Mouse (Mus musculus): ENCODE data around the gene Bicra. TPM values are rescaled to one million over a fixed set of nuclear protein-coding genes. Genes with fewer than 3 reads are reported as not detected.

Bicra gene
- polyA plus RNA-seq, 1 experiment from 2014 or later = 9.3 TPM

- 79% methylated on average over 1 of the region's 1 CpGs for WGBS
- peaks cover 2% of the 10 kb centered on the region; the same call in 1 of the 2 replicates for H3K36me3 ChIP-seq (ENCODE audit: control insufficient read depth, insufficient read depth, low read length)
Observed at GRCm38 (mm10) chr7:16033059-16033458, 14.7 kb downstream of the Bicra start.

GRCm38 (mm10) chr7:16031072-16031471 lies 16.6 kb downstream of the Bicra start:
- Histone ChIP-seq H3K27ac (replicated peaks; ENCODE audit: low read depth, low read length) (no peak overlapping the region), H3K9ac (ENCODE audit: low read length) (no peak overlapping the region), H3K4me3 (ENCODE audit: low read depth, low read length) (no peak overlapping the region), H3K4me2 (ENCODE audit: low read depth, severe bottlenecking) (no peak overlapping the region), H3K9me3 (ENCODE audit: control insufficient read depth, low read length) (no peaks in the 10 kb centered on the region; the same call in 1 of the 2 replicates), H3K36me3 (ENCODE audit: control insufficient read depth, insufficient read depth, low read length) (peaks cover 2% of the 10 kb centered on the region; the same call in 1 of the 2 replicates), H3K27me3 (ENCODE audit: control insufficient read depth, insufficient read depth, low read length) (no peaks in the 10 kb centered on the region), H3K4me1 (ENCODE audit: control insufficient read depth, insufficient read depth, low read length) (no peaks in the 10 kb centered on the region)
- DNase-seq (ENCODE audit: low spot score) (no peak), ATAC-seq (ENCODE audit: insufficient number of reproducible peaks, low FRiP score, low TSS enrichment, low read depth) (no peak)
- WGBS = 93% methylated on average over 4 of the region's 4 CpGs

More at GRCm38 (mm10) chr7:16033059-16033458, 14.7 kb downstream of the Bicra start:
- Histone ChIP-seq H3K4me2 (ENCODE audit: low read depth, severe bottlenecking) (no peak overlapping the region), H3K27ac (replicated peaks; ENCODE audit: low read depth, low read length) (no peak overlapping the region), H3K4me3 (ENCODE audit: low read depth, low read length) (no peak overlapping the region), H3K4me1 (ENCODE audit: control insufficient read depth, insufficient read depth, low read length) (no peaks in the 10 kb centered on the region), H3K9me3 (ENCODE audit: control insufficient read depth, low read length) (no peaks in the 10 kb centered on the region; the same call in 1 of the 2 replicates), H3K27me3 (ENCODE audit: control insufficient read depth, insufficient read depth, low read length) (no peaks in the 10 kb centered on the region), H3K9ac (ENCODE audit: low read length) (no peak overlapping the region)
- ATAC-seq (ENCODE audit: insufficient number of reproducible peaks, low FRiP score, low TSS enrichment, low read depth) (no peak), DNase-seq (ENCODE audit: low spot score) (no peak)

- DNase-seq (ENCODE audit: low spot score) = no peak
- no peak for ATAC-seq (ENCODE audit: insufficient number of reproducible peaks, low FRiP score, low TSS enrichment, low read depth)
- H3K27me3 ChIP-seq (ENCODE audit: control insufficient read depth, insufficient read depth, low read length) = no peaks in the 10 kb centered on the region
- H3K9me3 ChIP-seq (ENCODE audit: control insufficient read depth, low read length) = no peaks in the 10 kb centered on the region; the same call in 1 of the 2 replicates
- H3K4me3 ChIP-seq (ENCODE audit: low read depth, low read length) = no peak overlapping the region
- H3K27ac ChIP-seq (replicated peaks; ENCODE audit: low read depth, low read length) = no peak overlapping the region
- H3K4me1 ChIP-seq (ENCODE audit: control insufficient read depth, insufficient read depth, low read length) = no peaks in the 10 kb centered on the region
- no peak overlapping the region for H3K4me2 ChIP-seq (ENCODE audit: low read depth, severe bottlenecking)
- H3K36me3 ChIP-seq (ENCODE audit: control insufficient read depth, insufficient read depth, low read length) = peaks cover 2% of the 10 kb centered on the region; the same call in 1 of the 2 replicates
- 91% methylated on average over 6 of the region's 6 CpGs for WGBS
- H3K9ac ChIP-seq (ENCODE audit: low read length) = no peak overlapping the region
Observed at GRCm38 (mm10) chr7:16028102-16028927, 19.4 kb downstream of the Bicra start.

- WGBS = 91% methylated on average over 8 of the region's 8 CpGs
- peaks cover 2% of the 10 kb centered on the region; the same call in 1 of the 2 replicates for H3K36me3 ChIP-seq (ENCODE audit: control insufficient read depth, insufficient read depth, low read length)
- no peak overlapping the region for H3K4me3 ChIP-seq (ENCODE audit: low read depth, low read length)
- DNase-seq (ENCODE audit: low spot score) = no peak
- no peaks in the 10 kb centered on the region for H3K9me3 ChIP-seq (ENCODE audit: control insufficient read depth, low read length)
- H3K27ac ChIP-seq (replicated peaks; ENCODE audit: low read depth, low read length) = no peak overlapping the region
- H3K4me2 ChIP-seq (ENCODE audit: low read depth, severe bottlenecking) = no peak overlapping the region
- no peaks in the 10 kb centered on the region for H3K27me3 ChIP-seq (ENCODE audit: control insufficient read depth, insufficient read depth, low read length)
- no peaks in the 10 kb centered on the region for H3K4me1 ChIP-seq (ENCODE audit: control insufficient read depth, insufficient read depth, low read length)
- no peak overlapping the region for H3K9ac ChIP-seq (ENCODE audit: low read length)
- no peak for ATAC-seq (ENCODE audit: insufficient number of reproducible peaks, low FRiP score, low TSS enrichment, low read depth)
Observed at GRCm38 (mm10) chr7:16024603-16025222, 23.0 kb downstream of the Bicra start.

- WGBS = 86% methylated on average over 5 of the region's 5 CpGs
- ATAC-seq (ENCODE audit: insufficient number of reproducible peaks, low FRiP score, low TSS enrichment, low read depth) = no peak
- Histone ChIP-seq H3K9ac (ENCODE audit: low read length) (no peak overlapping the region), H3K4me2 (ENCODE audit: low read depth, severe bottlenecking) (no peak overlapping the region), H3K4me3 (ENCODE audit: low read depth, low read length) (no peak overlapping the region), H3K9me3 (ENCODE audit: control insufficient read depth, low read length) (no peaks in the 10 kb centered on the region), H3K27ac (replicated peaks; ENCODE audit: low read depth, low read length) (no peak overlapping the region), H3K27me3 (ENCODE audit: control insufficient read depth, insufficient read depth, low read length) (no peaks in the 10 kb centered on the region), H3K36me3 (ENCODE audit: control insufficient read depth, insufficient read depth, low read length) (peaks cover under 1% of the 10 kb centered on the region; the same call in 1 of the 2 replicates), H3K4me1 (ENCODE audit: control insufficient read depth, insufficient read depth, low read length) (no peaks in the 10 kb centered on the region; the same call in 1 of the 2 replicates)
- DNase-seq (ENCODE audit: low spot score) = no peak
Observed at GRCm38 (mm10) chr7:16019256-16020094, 28.2 kb downstream of the Bicra start.

GRCm38 (mm10) chr7:16018016-16018810 lies 29.5 kb downstream of the Bicra start:
- Histone ChIP-seq H3K4me2 (ENCODE audit: low read depth, severe bottlenecking) (no peak overlapping the region), H3K27ac (replicated peaks; ENCODE audit: low read depth, low read length) (no peak overlapping the region), H3K9ac (ENCODE audit: low read length) (no peak overlapping the region), H3K27me3 (ENCODE audit: control insufficient read depth, insufficient read depth, low read length) (no peaks in the 10 kb centered on the region), H3K9me3 (ENCODE audit: control insufficient read depth, low read length) (no peaks in the 10 kb centered on the region), H3K4me1 (ENCODE audit: control insufficient read depth, insufficient read depth, low read length) (peaks cover 5% of the 10 kb centered on the region; the same call in 1 of the 2 replicates), H3K36me3 (ENCODE audit: control insufficient read depth, insufficient read depth, low read length) (peaks cover 2% of the 10 kb centered on the region; the same call in 1 of the 2 replicates), H3K4me3 (ENCODE audit: low read depth, low read length) (no peak overlapping the region)
- no peak for ATAC-seq (ENCODE audit: insufficient number of reproducible peaks, low FRiP score, low TSS enrichment, low read depth)
- WGBS = 90% methylated on average over 9 of the region's 9 CpGs
- DNase-seq (ENCODE audit: low spot score) = no peak

- no peak overlapping the region for H3K4me3 ChIP-seq (ENCODE audit: low read depth, low read length)
- H3K9me3 ChIP-seq (ENCODE audit: control insufficient read depth, low read length) = no peaks in the 10 kb centered on the region
- no peak overlapping the region for H3K9ac ChIP-seq (ENCODE audit: low read length)
- ATAC-seq (ENCODE audit: insufficient number of reproducible peaks, low FRiP score, low TSS enrichment, low read depth) (no peak), DNase-seq (ENCODE audit: low spot score) (no peak)
- H3K27me3 ChIP-seq (ENCODE audit: control insufficient read depth, insufficient read depth, low read length) = no peaks in the 10 kb centered on the region
- no peak overlapping the region for H3K4me2 ChIP-seq (ENCODE audit: low read depth, severe bottlenecking)
- peaks cover 2% of the 10 kb centered on the region; the same call in 1 of the 2 replicates for H3K36me3 ChIP-seq (ENCODE audit: control insufficient read depth, insufficient read depth, low read length)
- H3K27ac ChIP-seq (replicated peaks; ENCODE audit: low read depth, low read length) = no peak overlapping the region
- H3K4me1 ChIP-seq (ENCODE audit: control insufficient read depth, insufficient read depth, low read length) = peaks cover 5% of the 10 kb centered on the region; the same call in 1 of the 2 replicates
- WGBS = 86% methylated on average over 5 of the region's 5 CpGs
Observed at GRCm38 (mm10) chr7:16015384-16015783, 32.3 kb downstream of the Bicra start.
